Mouse (Mus musculus) spleen, adult 18-20 months (tissue): ENCODE data around the gene Grhl1.

Source experiments
- DNase-seq, 2 experiments: peaks; one replicate each; pipeline ENCODE4 v3.0.0; 2022; ENCODE audit warnings: mixed read lengths in 2 of 2

Gene Grhl1

GRCm38 (mm10) chr12:24645901-24646300 is 73.8 kb downstream of the Grhl1 start:
- no peak for DNase-seq

GRCm38 (mm10) chr12:24648094-24648493 is 76.0 kb downstream of the Grhl1 start:
- DNase-seq: no peak

GRCm38 (mm10) chr12:24650415-24651062 is 78.5 kb downstream of the Grhl1 start:
- DNase-seq: no peak

- peak; percentile 96 to 98 for DNase-seq
Observed at GRCm38 (mm10) chr12:24651063-24651557, 79.0 kb downstream of the Grhl1 start, which contains the start of gene Klf11. Gene Klf11, plus strand, starts transcription at chr12:24651274.

GRCm38 (mm10) chr12:24651642-24652342 is 79.7 kb downstream of the Grhl1 start:
- DNase-seq: peak; percentile 89 to 92

GRCm38 (mm10) chr12:24654065-24654862 is 82.2 kb downstream of the Grhl1 start:
- no peak for DNase-seq

GRCm38 (mm10) chr12:24656436-24656835 is 84.4 kb downstream of the Grhl1 start:
- no peak for DNase-seq

GRCm38 (mm10) chr12:24658998-24659397 is 86.9 kb downstream of the Grhl1 start:
- no peak for DNase-seq

- no peak for DNase-seq
Observed at GRCm38 (mm10) chr12:24659923-24660322, 87.8 kb downstream of the Grhl1 start.

- no peak for DNase-seq
Observed at GRCm38 (mm10) chr12:24661100-24661499, 89.0 kb downstream of the Grhl1 start.

GRCm38 (mm10) chr12:24662131-24662530 is 90.0 kb downstream of the Grhl1 start:
- DNase-seq: no peak
